ENCODE assay signal across 8 mouse cellular contexts in genomic region chr2:150608087-150608799, GRCm38 (mm10). TPM values are rescaled to one million over a fixed set of nuclear protein-coding genes. Genes with fewer than 3 reads are reported as not detected.
DNase-seq lines count a peak whose midpoint lies in the region; ATAC-seq and TF ChIP-seq lines count a peak whose summit lies in the region.

Gene Apmap, minus strand, starts transcription at chr2:150608567.

- peaks cover 15% of the 10 kb centered on the region for H3K4me1 ChIP-seq in forebrain, embryonic 15.5 days
- H3K4me1 ChIP-seq in lung, adult 2 months (ENCODE audit: control insufficient read depth, insufficient read depth, low read length), result peaks cover 6% of the 10 kb centered on the region

- TF ChIP-seq POLR2A in lung, adult 2 months (IDR thresholded peaks at IDR 0.05; ENCODE audit: borderline replicate concordance, extremely low read depth, low read depth, low read length), result peak; percentile 72; the same call in 1 of the 2 replicates

- intact Hi-C loops in heart, postnatal 25 days (cut with DNase I), result loop anchor here (2.0 to 5.0 kb wide), 2 partner anchors 141 to 299 kb away; partner anchors contain the start of genes Entpd6 and Gins1

- H3K4me3 ChIP-seq in forebrain, embryonic 15.5 days, result peak within 1 kb of the TSS; percentile 93
- H3K4me3 ChIP-seq in lung, adult 2 months (replicated peaks; ENCODE audit: extremely low read depth, low read depth, low read length), result peak within 1 kb of the TSS; percentile 81

- no peaks in the 10 kb centered on the region for H3K9me3 ChIP-seq in forebrain, embryonic 15.5 days

- H3K4me2 ChIP-seq in forebrain, embryonic 15.5 days (replicated peaks), result peak within 1 kb of the TSS; percentile 80

- no peaks in the 10 kb centered on the region for H3K27me3 ChIP-seq in forebrain, embryonic 15.5 days

- peak within 1 kb of the TSS; percentile 63 for H3K27ac ChIP-seq in forebrain, embryonic 15.5 days (replicated peaks)

- peak; percentile 98 for ATAC-seq in forebrain, embryonic 15.5 days (replicated peaks)
- peak; percentile 96 for ATAC-seq in neutrophil, adult 5-6 weeks (ENCODE audit: extremely low read depth, insufficient number of reproducible peaks, low FRiP score, poor library complexity, severe bottlenecking)

- WGBS in forebrain, embryonic 15.5 days, result under 1% methylated on average over 42 of the region's 42 CpGs
- under 1% methylated on average over 42 of the region's 42 CpGs for WGBS in lung, adult 2 months

- H3K36me3 ChIP-seq in forebrain, embryonic 15.5 days, result no peaks in the 10 kb centered on the region

- peak; percentile 97 for DNase-seq in ES-CJ7 (ENCODE audit: low read depth, low spot score)
- peak; percentile 95 for DNase-seq in cerebellum, adult 11 months
- peak; percentile 87 for DNase-seq in heart, postnatal 25 days (ENCODE audit: low spot score)
- DNase-seq in layer of hippocampus, adult 18-20 months (ENCODE audit: low spot score in 2 of 2), result peak; percentile 96 to 99
- DNase-seq in lung, adult 2 months, result peak; percentile 96
- DNase-seq in thymus, adult 18-20 months, result peak; percentile 94 to 95

- peak within 1 kb of the TSS; percentile 85 for H3K9ac ChIP-seq in forebrain, embryonic 15.5 days (replicated peaks)

- no peak for TF ChIP-seq CTCF in lung, adult 2 months (IDR thresholded peaks at IDR 0.05; ENCODE audit: insufficient read depth, low read length)

RNA-seq across cellular contexts. Expression of gene Apmap, which starts in this region (rescaled TPM):
- polyA plus RNA-seq in forebrain, embryonic 15.5 days (2015; fragmentation: Nextera tagmentation; extraction: Ambion mirVana), result 40.9 and 41.0 TPM in 2 replicates
- 10 to 100 TPM; 52.0 to 55.7 TPM for total RNA-seq in heart, postnatal 25 days (2021)
- 10 to 100 TPM; 52.6 to 53.3 TPM for total RNA-seq in layer of hippocampus, adult 18-20 months (2021)
- polyA plus RNA-seq in lung, adult 2 months (2012; rRNA removed), result 115 and 126 TPM in 2 replicates
- 23.9 and 25.6 TPM in 2 replicates for total RNA-seq in neutrophil, adult 5-6 weeks (2017)

Comparison
In these comparisons a context has a peak if more than half of its experiments do, and no peak if none do; other contexts are left out.
1. Peak in every context shown above with its lines: DNase-seq, ATAC-seq, H3K4me3 ChIP-seq and H3K27ac ChIP-seq.